Mouse (Mus musculus): Measurements from ENCODE around the gene Gpr19. TPM values are rescaled to one million over a fixed set of nuclear protein-coding genes. Genes with fewer than 3 reads are reported as not detected.

Gene Gpr19
- polyA plus RNA-seq, 1 experiment from 2014 or later = 10.8 TPM

DNA sequence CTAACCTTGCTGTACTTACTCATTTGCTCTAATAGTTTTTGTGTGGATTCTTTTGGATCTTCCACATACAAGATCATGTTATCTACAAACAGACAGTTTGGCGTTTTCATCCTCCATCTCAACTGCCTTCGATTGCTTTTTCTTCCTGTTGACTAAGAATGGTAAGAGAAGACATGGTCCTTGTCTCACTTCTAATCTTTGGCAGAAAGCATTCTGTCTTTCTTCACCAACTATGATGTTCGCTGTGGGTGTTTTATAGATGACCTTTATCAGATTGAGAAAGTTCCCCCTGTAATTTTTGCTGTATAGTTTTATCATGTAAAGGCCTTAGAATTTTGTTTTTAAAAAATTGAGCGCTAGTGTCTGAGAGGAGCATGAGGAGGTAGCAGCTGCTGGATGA lies 60.3 kb downstream of the Gpr19 start:
- no peak overlapping the region for H3K27ac ChIP-seq (ENCODE audit: low read depth)
- no peaks in the 10 kb centered on the region for H3K4me1 ChIP-seq (ENCODE audit: insufficient read depth)
- H3K9ac ChIP-seq = no peak overlapping the region
- ATAC-seq (ENCODE audit: insufficient read depth) = no peak
- no peak for TF ChIP-seq CTCF (IDR thresholded peaks at IDR 0.05; ENCODE audit: low read depth)
- H3K36me3 ChIP-seq (ENCODE audit: insufficient read depth) = no peaks in the 10 kb centered on the region
- DNase-seq = no peak
- no peaks in the 10 kb centered on the region for H3K27me3 ChIP-seq (ENCODE audit: insufficient read depth, low read length)
- no peak overlapping the region for H3K4me3 ChIP-seq (ENCODE audit: low read depth, low read length)
- H3K9me3 ChIP-seq (ENCODE audit: low read depth, low read length) = no peaks in the 10 kb centered on the region
- H3K4me2 ChIP-seq = no peak overlapping the region
- WGBS = 76% methylated on average over 4 of the region's 4 CpGs

DNA sequence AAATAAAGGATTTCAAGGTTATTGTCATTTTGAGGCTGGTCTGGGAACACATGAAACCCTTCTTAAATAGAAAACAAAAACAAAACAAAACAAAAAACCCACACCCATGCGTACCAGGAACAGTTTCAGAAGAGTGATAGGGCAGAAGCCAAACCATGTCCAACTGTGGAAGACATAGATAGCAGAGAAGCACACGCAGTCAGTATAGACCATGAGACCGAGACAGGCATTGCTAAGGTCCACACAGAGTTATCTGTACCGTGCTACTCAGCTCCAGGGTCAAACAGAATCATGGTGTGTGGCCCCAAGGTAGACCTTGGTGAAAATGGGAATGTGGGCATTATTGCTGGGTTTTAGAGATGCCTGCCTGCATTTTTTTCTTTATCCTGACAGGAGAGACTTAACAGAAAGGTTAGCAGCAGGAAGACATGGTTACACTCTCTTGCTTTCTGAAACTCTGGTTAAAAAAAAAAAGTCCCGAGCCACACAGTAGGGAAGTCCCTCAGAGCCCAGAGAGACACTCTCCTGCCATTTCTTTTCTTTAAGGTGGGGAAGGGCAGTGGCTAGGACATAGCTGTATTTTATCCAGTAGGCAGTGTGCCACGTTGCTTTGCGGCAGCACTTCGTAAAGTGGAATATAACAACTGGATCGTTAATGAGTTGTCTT lies 63.7 kb downstream of the Gpr19 start:
- H3K27me3 ChIP-seq (ENCODE audit: insufficient read depth, low read length) = no peaks in the 10 kb centered on the region
- H3K9me3 ChIP-seq (ENCODE audit: low read depth, low read length) = no peaks in the 10 kb centered on the region
- H3K36me3 ChIP-seq (ENCODE audit: insufficient read depth) = no peaks in the 10 kb centered on the region
- ATAC-seq (ENCODE audit: insufficient read depth) = no peak
- no peak for DNase-seq
- no peaks in the 10 kb centered on the region for H3K4me1 ChIP-seq (ENCODE audit: insufficient read depth)
- H3K27ac ChIP-seq (ENCODE audit: low read depth) = no peak overlapping the region
- no peak overlapping the region for H3K4me3 ChIP-seq (ENCODE audit: low read depth, low read length)
- TF ChIP-seq CTCF (IDR thresholded peaks at IDR 0.05; ENCODE audit: low read depth) = no peak
- WGBS = 77% methylated on average over 9 of the region's 9 CpGs
- H3K4me2 ChIP-seq = no peak overlapping the region
- no peak overlapping the region for H3K9ac ChIP-seq

DNA sequence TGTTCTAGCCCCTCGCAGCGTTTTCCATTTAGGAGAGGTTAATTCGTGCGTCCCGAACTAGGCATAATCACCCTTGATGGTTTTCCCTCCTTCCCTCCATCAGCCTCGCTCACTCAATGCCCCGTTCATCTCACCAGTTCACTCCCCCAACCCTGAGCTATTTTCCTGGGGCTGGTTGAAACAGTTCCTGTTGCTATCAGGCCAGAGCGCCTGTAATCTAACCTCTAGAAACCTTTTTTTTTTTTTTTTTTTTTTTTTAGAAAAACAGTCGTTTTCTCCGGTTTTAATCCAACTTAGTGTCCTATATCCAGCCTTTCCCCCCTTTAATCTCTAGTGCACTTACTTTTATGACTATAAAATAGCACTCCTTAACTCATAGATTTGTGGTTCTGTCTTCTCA lies 67.6 kb downstream of the Gpr19 start:
- WGBS = 2% methylated on average over 10 of the region's 10 CpGs
- ATAC-seq (ENCODE audit: insufficient read depth) (no peak), DNase-seq (no peak)
- no peaks in the 10 kb centered on the region for H3K27me3 ChIP-seq (ENCODE audit: insufficient read depth, low read length)
- peak overlapping the region; percentile 86 for H3K27ac ChIP-seq (ENCODE audit: low read depth)
- peak overlapping the region; percentile 66 for H3K9ac ChIP-seq
- H3K36me3 ChIP-seq (ENCODE audit: insufficient read depth) = no peaks in the 10 kb centered on the region
- H3K4me2 ChIP-seq = peak overlapping the region; percentile 88
- no peak for TF ChIP-seq CTCF (IDR thresholded peaks at IDR 0.05; ENCODE audit: low read depth)
- no peaks in the 10 kb centered on the region for H3K9me3 ChIP-seq (ENCODE audit: low read depth, low read length)
- H3K4me3 ChIP-seq (ENCODE audit: low read depth, low read length) = peak overlapping the region; percentile 67
- H3K4me1 ChIP-seq (ENCODE audit: insufficient read depth) = no peaks in the 10 kb centered on the region

DNA sequence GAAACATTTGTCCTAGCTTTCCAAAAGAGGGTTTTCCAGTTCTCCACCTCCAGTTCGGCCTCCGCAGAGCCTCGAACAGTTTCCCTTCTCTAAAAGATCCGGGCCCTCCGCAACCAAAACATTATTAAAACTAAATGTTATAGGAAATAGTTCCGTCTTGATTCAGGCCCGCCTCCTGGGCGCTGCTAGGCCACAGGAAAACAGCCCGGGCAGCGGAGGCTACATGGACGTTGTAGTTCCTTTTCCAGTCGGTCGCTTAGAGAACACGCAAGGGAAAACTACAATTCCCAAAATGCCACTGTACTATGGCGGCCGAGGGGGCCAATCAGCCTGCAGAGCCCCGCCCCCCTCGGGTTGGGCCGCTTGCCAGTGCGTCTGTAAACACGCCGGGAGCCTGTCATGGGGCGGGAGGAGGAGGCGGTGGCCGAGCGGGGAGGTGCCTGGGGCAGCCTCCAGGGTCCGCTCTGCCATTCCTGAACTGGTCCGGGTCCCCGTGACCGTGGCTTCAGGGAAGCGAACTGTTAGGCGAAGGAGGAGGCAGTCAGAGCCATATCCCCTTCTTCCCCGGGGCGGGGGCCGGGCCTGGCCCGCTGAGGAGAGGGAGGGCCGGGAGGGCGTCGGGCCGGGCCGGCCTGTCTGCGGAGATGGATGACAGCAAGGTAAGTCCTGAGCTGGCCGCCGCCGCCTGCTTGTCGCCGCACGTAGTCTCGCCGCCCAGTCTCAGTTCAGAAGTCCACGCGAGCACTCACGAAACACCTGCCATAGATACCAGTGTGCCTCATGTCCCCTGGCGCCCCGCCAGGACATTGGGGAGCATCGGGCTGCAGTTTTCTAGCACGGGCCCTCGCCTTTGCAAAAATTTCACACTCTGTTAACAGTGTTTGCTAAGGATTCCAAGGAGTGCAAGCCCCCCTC lies 68.3 kb downstream of the Gpr19 start, which contains the start of gene Crebl2:
Gene Crebl2, plus strand, starts transcription at position 369 of the 915 bp plus-strand sequence.
- peak; percentile 100 for DNase-seq
- peak within 1 kb of the TSS; percentile 67 for H3K4me3 ChIP-seq (ENCODE audit: low read depth, low read length)

DNA sequence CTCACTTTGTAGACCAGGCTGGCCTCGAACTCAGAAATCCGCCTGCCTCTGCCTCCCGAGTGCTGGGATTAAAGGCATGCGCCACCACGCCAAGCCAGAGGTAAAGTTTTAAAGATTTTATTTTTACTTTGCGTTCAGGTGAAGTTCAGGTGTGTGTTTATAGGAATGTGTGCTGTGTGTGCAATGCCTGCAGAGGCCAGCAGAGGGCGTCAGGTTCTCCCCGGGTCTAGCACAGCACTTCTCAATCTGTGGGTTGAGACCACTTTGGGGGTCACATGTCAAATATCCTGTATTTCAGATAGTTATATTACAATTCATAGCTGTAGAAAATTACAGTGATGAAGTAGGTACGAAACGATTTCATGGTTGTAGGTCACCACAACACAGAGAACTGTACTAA lies 75.5 kb downstream of the Gpr19 start:
- no peak overlapping the region for H3K4me3 ChIP-seq (ENCODE audit: low read depth, low read length)
- H3K36me3 ChIP-seq (ENCODE audit: insufficient read depth) = no peaks in the 10 kb centered on the region
- DNase-seq = no peak
- H3K9ac ChIP-seq = no peak overlapping the region
- H3K27me3 ChIP-seq (ENCODE audit: insufficient read depth, low read length) = no peaks in the 10 kb centered on the region
- H3K4me2 ChIP-seq = no peak overlapping the region
- 71% methylated on average over 10 of the region's 10 CpGs for WGBS
- H3K9me3 ChIP-seq (ENCODE audit: low read depth, low read length) = no peaks in the 10 kb centered on the region
- no peaks in the 10 kb centered on the region for H3K4me1 ChIP-seq (ENCODE audit: insufficient read depth)
- ATAC-seq (ENCODE audit: insufficient read depth) = no peak
- TF ChIP-seq CTCF (IDR thresholded peaks at IDR 0.05; ENCODE audit: low read depth) = peak; percentile 70
- no peak overlapping the region for H3K27ac ChIP-seq (ENCODE audit: low read depth)

More for the DNA sequence above, 68.3 kb downstream of the Gpr19 start, which contains the start of gene Crebl2:
- Histone ChIP-seq H3K27me3 (ENCODE audit: insufficient read depth, low read length) (no peaks in the 10 kb centered on the region), H3K9me3 (ENCODE audit: low read depth, low read length) (no peaks in the 10 kb centered on the region), H3K9ac (peak within 1 kb of the TSS; percentile 71), H3K27ac (ENCODE audit: low read depth) (peak within 1 kb of the TSS; percentile 93), H3K4me2 (peak within 1 kb of the TSS; percentile 88), H3K36me3 (ENCODE audit: insufficient read depth) (no peaks in the 10 kb centered on the region), H3K4me1 (ENCODE audit: insufficient read depth) (no peaks in the 10 kb centered on the region)
- TF ChIP-seq CTCF (IDR thresholded peaks at IDR 0.05; ENCODE audit: low read depth) = peak; percentile 44
- ATAC-seq (ENCODE audit: insufficient read depth) = peak; percentile 97
- WGBS = under 1% methylated on average over 58 of the region's 58 CpGs

DNA sequence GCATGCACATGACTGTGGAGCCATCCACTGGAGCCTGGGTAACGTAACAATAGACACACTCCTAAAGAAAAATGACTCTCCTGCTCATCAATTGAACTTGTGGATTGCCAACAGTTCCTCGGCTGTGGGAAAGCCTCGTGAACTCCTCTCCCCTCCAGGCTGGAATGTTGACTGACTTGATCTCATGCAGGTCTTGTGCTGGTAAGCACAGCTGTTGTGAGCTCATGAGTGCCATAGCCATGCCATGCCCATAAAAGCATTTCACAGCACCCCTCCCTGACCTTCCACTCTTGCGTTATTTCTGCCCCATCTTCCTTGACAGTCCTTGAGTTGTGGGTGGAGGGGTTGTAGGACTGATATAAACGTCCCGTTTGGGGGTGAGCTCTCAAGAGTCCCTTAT lies 78.0 kb downstream of the Gpr19 start:
- Histone ChIP-seq H3K9ac (no peak overlapping the region), H3K27ac (ENCODE audit: low read depth) (no peak overlapping the region), H3K9me3 (ENCODE audit: low read depth, low read length) (no peaks in the 10 kb centered on the region), H3K4me1 (ENCODE audit: insufficient read depth) (no peaks in the 10 kb centered on the region), H3K36me3 (ENCODE audit: insufficient read depth) (no peaks in the 10 kb centered on the region), H3K4me2 (no peak overlapping the region), H3K4me3 (ENCODE audit: low read depth, low read length) (no peak overlapping the region), H3K27me3 (ENCODE audit: insufficient read depth, low read length) (no peaks in the 10 kb centered on the region)
- DNase-seq = no peak
- no peak for TF ChIP-seq CTCF (IDR thresholded peaks at IDR 0.05; ENCODE audit: low read depth)
- ATAC-seq (ENCODE audit: insufficient read depth) = 0 out of 2 replicates have a peak, but pooled peaks have one; percentile 41
- WGBS = 29% methylated on average over 6 of the region's 6 CpGs

DNA sequence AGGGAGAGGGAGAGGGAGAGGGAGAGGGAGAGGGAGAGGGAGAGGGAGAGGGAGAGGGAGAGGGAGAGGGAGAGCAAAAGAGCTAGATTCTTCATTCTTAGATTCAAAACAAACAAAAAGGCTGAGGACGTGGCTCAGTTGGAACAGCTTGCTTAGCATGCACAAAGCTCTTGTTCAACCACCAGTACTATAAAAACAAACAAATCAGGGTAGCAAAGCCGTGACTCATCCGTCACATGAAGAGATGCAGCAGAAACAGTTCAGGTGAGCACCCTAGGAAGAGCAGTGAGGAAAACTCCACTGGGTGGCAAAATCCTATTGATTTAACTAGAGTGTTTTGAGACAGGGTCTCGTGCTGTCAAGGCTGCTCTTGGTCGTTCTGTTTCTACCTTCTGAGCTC lies 78.6 kb downstream of the Gpr19 start:
- WGBS = 24% methylated on average over 5 of the region's 5 CpGs
- Histone ChIP-seq H3K27me3 (ENCODE audit: insufficient read depth, low read length) (no peaks in the 10 kb centered on the region), H3K4me2 (no peak overlapping the region), H3K9ac (no peak overlapping the region), H3K36me3 (ENCODE audit: insufficient read depth) (no peaks in the 10 kb centered on the region), H3K4me1 (ENCODE audit: insufficient read depth) (no peaks in the 10 kb centered on the region), H3K9me3 (ENCODE audit: low read depth, low read length) (no peaks in the 10 kb centered on the region), H3K4me3 (ENCODE audit: low read depth, low read length) (no peak overlapping the region), H3K27ac (ENCODE audit: low read depth) (no peak overlapping the region)
- no peak for DNase-seq
- ATAC-seq (ENCODE audit: insufficient read depth) = no peak
- no peak for TF ChIP-seq CTCF (IDR thresholded peaks at IDR 0.05; ENCODE audit: low read depth)

Other genes starting within 250 kb of the Gpr19 start
- 12.7 and 12.9 TPM in 2 replicates for gene Dusp16, start 106.0 kb downstream of the Gpr19 start, polyA plus RNA-seq (2014; fragmentation: Nextera tagmentation; extraction: Ambion mirVana)
- gene Crebl2, start 68.4 kb downstream of the Gpr19 start, polyA plus RNA-seq (2014; fragmentation: Nextera tagmentation; extraction: Ambion mirVana) = 1.3 and 1.4 TPM in 2 replicates
- 12.0 and 13.9 TPM in 2 replicates for gene Cdkn1b, start 21.8 kb upstream of the Gpr19 start, polyA plus RNA-seq (2014; fragmentation: Nextera tagmentation; extraction: Ambion mirVana)
- 0.43 and 0.83 TPM in 2 replicates for gene Apold1, start 83.1 kb upstream of the Gpr19 start, polyA plus RNA-seq (2014; fragmentation: Nextera tagmentation; extraction: Ambion mirVana)
- gene Ddx47, start 113.0 kb upstream of the Gpr19 start, polyA plus RNA-seq (2014; fragmentation: Nextera tagmentation; extraction: Ambion mirVana) = 119 and 120 TPM in 2 replicates
- 42.5 and 48.7 TPM in 2 replicates for gene Gprc5a, start 167.1 kb upstream of the Gpr19 start, polyA plus RNA-seq (2014; fragmentation: Nextera tagmentation; extraction: Ambion mirVana)
- not detected in 2 replicates for gene Gprc5d, start 219.7 kb upstream of the Gpr19 start, polyA plus RNA-seq (2014; fragmentation: Nextera tagmentation; extraction: Ambion mirVana)